Mouse (Mus musculus): ENCODE data around the gene Fam53b. TPM values are rescaled to one million over a fixed set of nuclear protein-coding genes. Genes with fewer than 3 reads are reported as not detected.

Fam53b gene
- polyA plus RNA-seq, 1 experiment from 2014 or later = 15.5 TPM

DNA sequence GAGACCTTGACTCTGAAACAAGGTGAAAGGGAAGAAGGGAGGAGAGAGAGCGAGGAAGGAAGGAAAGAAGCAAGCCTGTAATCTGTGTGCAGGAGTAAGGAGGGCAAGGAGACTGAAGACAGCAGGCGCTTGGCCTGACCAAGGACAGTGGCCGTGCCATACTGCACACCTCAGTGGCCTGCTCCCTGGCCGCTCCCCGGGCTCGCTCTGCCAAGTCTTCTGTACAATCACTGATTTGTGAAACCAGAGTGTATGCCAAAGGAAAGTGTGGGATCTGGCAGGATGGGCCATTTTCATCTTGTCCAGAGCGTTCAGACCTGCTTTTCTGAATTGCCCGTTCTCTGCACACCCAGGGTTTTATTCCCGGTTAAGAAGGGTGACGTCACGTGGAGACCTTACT is 132.4 kb downstream of the Fam53b start:
- ATAC-seq (ENCODE audit: low FRiP score, low TSS enrichment) = no peak
- 81% methylated on average over 11 of the region's 11 CpGs for WGBS

DNA sequence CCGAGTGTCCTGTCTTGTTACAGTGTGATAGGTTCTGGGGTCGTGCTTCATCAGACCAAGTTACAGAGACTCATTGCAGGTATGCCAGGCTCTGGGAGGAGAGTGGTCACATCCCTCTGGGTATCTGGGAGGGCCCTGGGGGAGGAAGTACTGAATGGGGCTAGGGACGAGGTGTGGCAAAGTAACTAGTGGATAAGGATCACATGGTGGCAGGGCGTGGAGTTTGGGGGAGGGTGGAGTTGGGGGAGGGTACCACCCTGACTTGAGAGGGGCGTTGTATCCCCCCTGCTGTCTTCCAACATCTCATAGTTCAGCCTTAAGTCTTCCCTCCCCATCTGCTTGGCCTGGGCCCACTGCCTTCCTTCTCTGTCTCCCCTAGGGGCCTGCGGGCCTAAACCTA is 134.1 kb downstream of the Fam53b start:
- H3K4me2 ChIP-seq (ENCODE audit: low read length) = no peak overlapping the region
- no peak for DNase-seq
- 87% methylated on average over 6 of the region's 6 CpGs for WGBS

More for the DNA sequence above, 132.4 kb downstream of the Fam53b start:
- H3K4me1 ChIP-seq (ENCODE audit: control insufficient read depth, insufficient read depth, low read length) = no peaks in the 10 kb centered on the region
- no peak overlapping the region for H3K4me3 ChIP-seq (replicated peaks; ENCODE audit: low read depth, low read length)
- no peak overlapping the region for H3K27ac ChIP-seq (replicated peaks; ENCODE audit: low read depth, low read length)
- no peaks in the 10 kb centered on the region for H3K9me3 ChIP-seq (ENCODE audit: control insufficient read depth, low read length)
- H3K36me3 ChIP-seq (ENCODE audit: control insufficient read depth, insufficient read depth, low read length) = no peaks in the 10 kb centered on the region
- H3K9ac ChIP-seq (replicated peaks; ENCODE audit: low read length) = no peak overlapping the region
- H3K27me3 ChIP-seq (ENCODE audit: control insufficient read depth, insufficient read depth, low read length) = no peaks in the 10 kb centered on the region
- H3K4me2 ChIP-seq (ENCODE audit: low read length) = no peak overlapping the region
- DNase-seq = no peak

DNA sequence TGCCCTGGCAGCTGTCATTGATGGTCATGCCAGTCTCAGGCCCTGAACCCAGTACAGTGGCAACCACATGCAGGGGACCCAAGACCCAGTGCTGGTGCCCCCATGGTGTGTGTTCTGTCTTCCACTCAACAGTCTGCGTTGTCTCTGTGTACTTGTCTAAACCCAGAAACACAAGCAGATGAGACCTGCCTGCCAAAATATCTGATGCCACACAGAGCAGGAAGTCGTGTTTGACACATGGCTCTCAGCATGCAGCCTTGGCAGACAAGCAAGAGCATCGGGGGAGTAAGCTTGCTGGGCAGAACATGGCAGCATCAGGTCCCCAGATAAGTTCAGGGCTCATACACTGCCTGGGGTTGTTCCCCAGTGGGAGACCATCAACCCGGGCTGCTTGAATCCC is 134.6 kb downstream of the Fam53b start:
- 74% methylated on average over 4 of the region's 4 CpGs for WGBS
- no peak for DNase-seq

More for the DNA sequence above, 134.1 kb downstream of the Fam53b start:
- no peak for ATAC-seq (ENCODE audit: low FRiP score, low TSS enrichment)
- Histone ChIP-seq H3K27me3 (ENCODE audit: control insufficient read depth, insufficient read depth, low read length) (no peaks in the 10 kb centered on the region), H3K36me3 (ENCODE audit: control insufficient read depth, insufficient read depth, low read length) (no peaks in the 10 kb centered on the region), H3K4me3 (replicated peaks; ENCODE audit: low read depth, low read length) (no peak overlapping the region), H3K9ac (replicated peaks; ENCODE audit: low read length) (no peak overlapping the region), H3K4me1 (ENCODE audit: control insufficient read depth, insufficient read depth, low read length) (no peaks in the 10 kb centered on the region), H3K9me3 (ENCODE audit: control insufficient read depth, low read length) (no peaks in the 10 kb centered on the region), H3K27ac (replicated peaks; ENCODE audit: low read depth, low read length) (no peak overlapping the region)

DNA sequence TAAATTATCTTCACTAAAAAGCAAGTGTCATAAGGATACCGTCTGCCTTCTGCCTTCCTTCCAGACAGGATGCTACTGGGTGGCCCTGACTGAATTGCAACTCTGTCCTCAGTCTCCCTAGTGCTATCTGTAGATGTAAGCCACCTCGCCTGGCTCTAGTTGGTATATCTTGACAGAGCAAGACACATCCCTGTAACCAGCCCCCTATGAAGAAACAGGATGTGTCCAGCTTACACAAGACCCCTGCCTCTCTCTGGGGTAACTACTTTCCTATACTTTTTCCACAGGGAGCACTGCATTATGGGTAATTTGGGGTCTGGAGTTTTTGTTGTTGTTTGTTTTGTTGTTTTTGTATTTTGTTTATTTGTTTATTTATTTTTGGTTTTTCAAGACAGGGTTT is 137.8 kb downstream of the Fam53b start:
- H3K27me3 ChIP-seq (ENCODE audit: control insufficient read depth, insufficient read depth, low read length) = no peaks in the 10 kb centered on the region
- H3K9ac ChIP-seq (replicated peaks; ENCODE audit: low read length) = no peak overlapping the region
- no peak overlapping the region for H3K4me2 ChIP-seq (ENCODE audit: low read length)
- H3K4me3 ChIP-seq (replicated peaks; ENCODE audit: low read depth, low read length) = no peak overlapping the region
- 92% methylated on average over 2 of the region's 2 CpGs for WGBS
- ATAC-seq (ENCODE audit: low FRiP score, low TSS enrichment) (no peak), DNase-seq (no peak)
- H3K9me3 ChIP-seq (ENCODE audit: control insufficient read depth, low read length) = no peaks in the 10 kb centered on the region
- no peaks in the 10 kb centered on the region for H3K36me3 ChIP-seq (ENCODE audit: control insufficient read depth, insufficient read depth, low read length)
- no peaks in the 10 kb centered on the region for H3K4me1 ChIP-seq (ENCODE audit: control insufficient read depth, insufficient read depth, low read length)
- no peak overlapping the region for H3K27ac ChIP-seq (replicated peaks; ENCODE audit: low read depth, low read length)

More for the DNA sequence above, 134.6 kb downstream of the Fam53b start:
- Histone ChIP-seq H3K36me3 (ENCODE audit: control insufficient read depth, insufficient read depth, low read length) (no peaks in the 10 kb centered on the region), H3K4me2 (ENCODE audit: low read length) (no peak overlapping the region), H3K9me3 (ENCODE audit: control insufficient read depth, low read length) (no peaks in the 10 kb centered on the region), H3K27me3 (ENCODE audit: control insufficient read depth, insufficient read depth, low read length) (no peaks in the 10 kb centered on the region), H3K4me3 (replicated peaks; ENCODE audit: low read depth, low read length) (no peak overlapping the region), H3K27ac (replicated peaks; ENCODE audit: low read depth, low read length) (no peak overlapping the region), H3K9ac (replicated peaks; ENCODE audit: low read length) (no peak overlapping the region), H3K4me1 (ENCODE audit: control insufficient read depth, insufficient read depth, low read length) (no peaks in the 10 kb centered on the region)
- no peak for ATAC-seq (ENCODE audit: low FRiP score, low TSS enrichment)

DNA sequence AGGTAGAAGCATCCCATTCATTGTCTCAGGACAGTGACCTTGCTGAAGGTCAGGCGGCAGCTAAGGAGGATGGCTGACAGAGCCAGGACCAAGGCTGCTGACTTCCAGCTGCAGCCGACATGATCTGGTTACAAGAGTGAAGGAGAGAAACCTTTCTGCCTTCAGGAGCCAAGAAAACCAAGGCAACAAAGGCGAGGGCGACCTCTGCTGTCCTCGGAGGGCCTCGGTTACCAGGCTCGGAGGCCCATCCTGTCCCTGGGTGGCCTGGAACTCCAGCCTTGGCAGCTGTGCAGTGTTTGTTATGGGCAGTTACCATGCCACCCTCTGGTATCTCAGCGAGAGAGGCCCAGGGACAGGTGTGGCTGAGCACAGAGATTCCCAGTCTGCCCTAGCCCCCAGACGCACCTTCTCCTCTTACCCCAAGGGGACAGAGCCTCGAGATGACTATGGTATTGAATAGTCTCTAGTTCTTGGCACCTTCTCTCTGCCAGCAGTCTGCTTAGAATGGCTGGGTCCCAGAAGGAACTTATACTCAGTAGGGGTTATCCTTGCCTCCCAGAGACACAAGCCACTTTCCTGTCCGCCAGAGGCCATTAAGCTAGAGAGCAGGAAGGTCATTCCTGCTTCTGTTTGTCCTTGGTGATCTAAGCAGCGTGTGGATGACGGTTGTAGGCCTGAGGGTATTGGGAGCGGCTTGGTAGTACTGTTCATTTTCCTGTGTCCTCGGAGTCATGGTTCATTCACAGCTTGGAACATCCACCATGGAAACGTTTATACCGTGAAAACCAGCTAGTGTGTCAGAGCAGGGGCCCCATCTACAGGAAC is 139.5 kb downstream of the Fam53b start:
- Histone ChIP-seq H3K4me2 (ENCODE audit: low read length) (no peak overlapping the region), H3K27me3 (ENCODE audit: control insufficient read depth, insufficient read depth, low read length) (no peaks in the 10 kb centered on the region), H3K9me3 (ENCODE audit: control insufficient read depth, low read length) (no peaks in the 10 kb centered on the region), H3K9ac (replicated peaks; ENCODE audit: low read length) (no peak overlapping the region), H3K4me3 (replicated peaks; ENCODE audit: low read depth, low read length) (no peak overlapping the region), H3K27ac (replicated peaks; ENCODE audit: low read depth, low read length) (no peak overlapping the region), H3K4me1 (ENCODE audit: control insufficient read depth, insufficient read depth, low read length) (no peaks in the 10 kb centered on the region), H3K36me3 (ENCODE audit: control insufficient read depth, insufficient read depth, low read length) (no peaks in the 10 kb centered on the region)
- WGBS = 59% methylated on average over 17 of the region's 17 CpGs
- no peak for ATAC-seq (ENCODE audit: low FRiP score, low TSS enrichment)
- no peak for DNase-seq

DNA sequence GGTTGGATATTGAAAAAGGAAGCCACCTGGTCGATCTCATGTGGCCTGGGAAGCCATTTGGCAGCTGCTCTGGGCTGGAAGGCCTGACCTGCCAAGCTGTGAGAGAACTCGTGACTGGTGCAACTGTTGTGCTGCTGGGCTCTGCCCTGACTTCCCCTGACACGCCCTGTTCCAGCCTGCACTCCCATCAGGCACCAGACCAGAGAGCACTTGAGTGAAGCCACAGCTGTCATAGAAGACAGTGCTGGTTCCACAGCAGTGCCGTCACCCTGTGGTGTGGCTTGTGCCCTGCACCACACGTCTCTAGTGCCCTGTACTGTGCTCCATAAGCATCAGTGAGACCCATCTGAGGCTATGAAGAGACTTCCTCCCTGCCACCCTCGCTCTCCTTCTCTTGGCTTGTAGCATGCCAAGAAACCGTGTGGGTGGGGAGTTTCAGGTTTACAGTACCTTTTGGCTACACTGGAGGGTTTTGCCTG is 141.2 kb downstream of the Fam53b start:
- Histone ChIP-seq H3K4me1 (ENCODE audit: control insufficient read depth, insufficient read depth, low read length) (no peaks in the 10 kb centered on the region), H3K36me3 (ENCODE audit: control insufficient read depth, insufficient read depth, low read length) (no peaks in the 10 kb centered on the region), H3K9ac (replicated peaks; ENCODE audit: low read length) (no peak overlapping the region), H3K4me3 (replicated peaks; ENCODE audit: low read depth, low read length) (no peak overlapping the region), H3K4me2 (ENCODE audit: low read length) (no peak overlapping the region), H3K27ac (replicated peaks; ENCODE audit: low read depth, low read length) (no peak overlapping the region), H3K9me3 (ENCODE audit: control insufficient read depth, low read length) (no peaks in the 10 kb centered on the region), H3K27me3 (ENCODE audit: control insufficient read depth, insufficient read depth, low read length) (no peaks in the 10 kb centered on the region)
- DNase-seq (no peak), ATAC-seq (ENCODE audit: low FRiP score, low TSS enrichment) (no peak)
- WGBS = 84% methylated on average over 7 of the region's 7 CpGs

DNA sequence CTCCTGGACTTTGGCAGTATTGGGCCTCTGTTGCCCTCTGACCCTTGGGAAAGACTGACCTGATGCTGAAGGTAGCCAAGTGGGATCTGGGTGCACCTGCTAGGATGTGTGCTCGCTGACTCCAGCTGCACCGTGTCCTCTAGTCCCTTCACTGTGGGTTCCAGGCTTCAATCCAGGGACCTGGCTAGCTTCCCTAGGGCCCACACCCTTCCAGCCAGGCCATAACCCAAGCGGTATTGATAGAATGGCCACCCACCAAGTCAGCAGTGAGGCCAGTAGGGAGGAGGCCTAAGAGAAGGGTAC is 142.9 kb downstream of the Fam53b start:
- Histone ChIP-seq H3K4me2 (ENCODE audit: low read length) (no peak overlapping the region), H3K36me3 (ENCODE audit: control insufficient read depth, insufficient read depth, low read length) (no peaks in the 10 kb centered on the region), H3K9ac (replicated peaks; ENCODE audit: low read length) (no peak overlapping the region), H3K9me3 (ENCODE audit: control insufficient read depth, low read length) (no peaks in the 10 kb centered on the region), H3K4me1 (ENCODE audit: control insufficient read depth, insufficient read depth, low read length) (no peaks in the 10 kb centered on the region), H3K27ac (replicated peaks; ENCODE audit: low read depth, low read length) (no peak overlapping the region), H3K27me3 (ENCODE audit: control insufficient read depth, insufficient read depth, low read length) (no peaks in the 10 kb centered on the region), H3K4me3 (replicated peaks; ENCODE audit: low read depth, low read length) (no peak overlapping the region)
- DNase-seq = no peak
- 92% methylated on average over 3 of the region's 3 CpGs for WGBS
- no peak for ATAC-seq (ENCODE audit: low FRiP score, low TSS enrichment)

- no peaks in the 10 kb centered on the region for H3K27me3 ChIP-seq (ENCODE audit: control insufficient read depth, insufficient read depth, low read length)
- ATAC-seq (ENCODE audit: low FRiP score, low TSS enrichment) (no peak), DNase-seq (no peak)
- 0 out of 2 replicates have a peak, but pooled peaks cover 3% of the 10 kb centered on the region for H3K4me1 ChIP-seq (ENCODE audit: control insufficient read depth, insufficient read depth, low read length)
- H3K36me3 ChIP-seq (ENCODE audit: control insufficient read depth, insufficient read depth, low read length) = no peaks in the 10 kb centered on the region
- H3K9me3 ChIP-seq (ENCODE audit: control insufficient read depth, low read length) = no peaks in the 10 kb centered on the region
- H3K9ac ChIP-seq (replicated peaks; ENCODE audit: low read length) = no peak overlapping the region
- no peak overlapping the region for H3K27ac ChIP-seq (replicated peaks; ENCODE audit: low read depth, low read length)
- WGBS = 87% methylated on average over 20 of the region's 20 CpGs
- no peak overlapping the region for H3K4me2 ChIP-seq (ENCODE audit: low read length)
- H3K4me3 ChIP-seq (replicated peaks; ENCODE audit: low read depth, low read length) = no peak overlapping the region
Observed at GRCm38 (mm10) chr7:132669999-132670862, 143.5 kb downstream of the Fam53b start.

Measured in midbrain, embryonic 14.5 days (tissue).